Mouse (Mus musculus) sigmoid colon, adult 10 weeks (tissue): ENCODE measurements around the gene Ccnc. TPM values are rescaled to one million over a fixed set of nuclear protein-coding genes. Genes with fewer than 3 reads are reported as not detected.

Source experiments
- polyA plus RNA-seq: library from polyadenylated mRNA; stranded (reverse); fragments of 350-450 nt; fragmentation: Illumina TruSeq; extraction: RNeasy Lipid Tissue Mini Kit (QIAGEN cat#74804); gene quantifications from one replicate; pipeline ENCODE4 v1.2.3, GENCODE M21; 2014; ENCODE audit warnings: low read depth, low replicate concordance

Ccnc gene
- 92.3 TPM for polyA plus RNA-seq

GRCm38 (mm10) chr4:21727615-21728165 lies at the start of gene Ccnc:
Gene Ccnc (plus strand): TSS chr4:21727701.

GRCm38 (mm10) chr4:21685595-21686091 lies 41.9 kb upstream of the Ccnc start, which contains the start of gene Prdm13:
Gene Prdm13 (minus strand): TSS chr4:21685963.

GRCm38 (mm10) chr4:21766863-21767304 lies 39.4 kb downstream of the Ccnc start, which contains the start of the genes Usp45 and Tstd3:
Gene Usp45 (plus strand): TSS chr4:21767156.
Gene Tstd3 (minus strand): TSS chr4:21767212.

Other genes starting within 250 kb of the Ccnc start
- not detected for gene Prdm13, start 41.7 kb upstream of the Ccnc start, polyA plus RNA-seq
- 45.6 TPM for gene Usp45, start 39.5 kb downstream of the Ccnc start, polyA plus RNA-seq
- gene Tstd3, start 39.5 kb downstream of the Ccnc start, polyA plus RNA-seq: 41.6 TPM
- 372 TPM for gene Pnisr, start 119.9 kb downstream of the Ccnc start, polyA plus RNA-seq
- gene Coq3, start 152.0 kb downstream of the Ccnc start, polyA plus RNA-seq: 11.0 TPM
- 7.5 TPM for gene Faxc, start 203.6 kb downstream of the Ccnc start, polyA plus RNA-seq